Mouse (Mus musculus) midbrain, embryonic 16.5 days (tissue): ENCODE results near the gene Tbc1d8. TPM values are rescaled to one million over a fixed set of nuclear protein-coding genes. Genes with fewer than 3 reads are reported as not detected.

Experiments used
- ATAC-seq: fragments of 200-750 bp; cut with Nextera tagmentation; 2 replicates; pipeline ENCODE4 v1.8.0; 2017; ENCODE audit warnings: moderate TSS enrichment
- H3K27ac ChIP-seq: fragments of 300-500 bp; sonication (generic); 2 replicates; pipeline ENCODE4 v1.5.1; 2014; ENCODE audit warnings: mild to moderate bottlenecking, low read length, mixed read lengths
- H3K27me3 ChIP-seq: fragments of 300-500 bp; sonication (generic); 2 replicates; pipeline ENCODE4 v1.6.1; 2014; ENCODE audit warnings: low read depth, low read length, mixed read lengths; ENCODE audit not compliant: control insufficient read depth, insufficient read depth
- H3K36me3 ChIP-seq: fragments of 300-500 bp; sonication (generic); 2 replicates; pipeline ENCODE4 v1.6.1; 2014; ENCODE audit warnings: mild to moderate bottlenecking, low read length, moderate library complexity, mixed read lengths; ENCODE audit not compliant: control insufficient read depth, insufficient read depth
- H3K4me1 ChIP-seq: fragments of 300-500 bp; sonication (generic); 2 replicates; pipeline ENCODE4 v1.6.1; 2014; ENCODE audit warnings: mild to moderate bottlenecking, low read length, mixed read lengths; ENCODE audit not compliant: control insufficient read depth, insufficient read depth
- H3K4me2 ChIP-seq: fragments of 300-500 bp; sonication (generic); 2 replicates; pipeline ENCODE4 v1.6.1; 2014; ENCODE audit warnings: mild to moderate bottlenecking, low read length, mixed read lengths
- H3K4me3 ChIP-seq: fragments of 300-500 bp; sonication (generic); 2 replicates; pipeline ENCODE4 v1.5.1; 2014; ENCODE audit warnings: low read depth, mild to moderate bottlenecking, low read length, moderate library complexity, mixed read lengths
- H3K9ac ChIP-seq: fragments of 300-500 bp; sonication (generic); 2 replicates; pipeline ENCODE4 v1.6.1; 2014; ENCODE audit warnings: low read depth, low read length, mixed read lengths
- H3K9me3 ChIP-seq: fragments of 300-500 bp; sonication (generic); replicated peaks from 2 replicates; pipeline ENCODE4 v1.6.1; 2014; ENCODE audit warnings: mild to moderate bottlenecking, low read length, mixed read lengths; ENCODE audit not compliant: control insufficient read depth, poor library complexity, severe bottlenecking
- WGBS: fragments of 180-500 bp; shearing (Covaris S2); extraction: QIAGEN DNeasy Blood & Tissue Kit; methylation state at CpG from one replicate; pipeline ENCODE4 v1.1.7; 2014; 5-methylcytosine and 5-hydroxymethylcytosine counted together
- polyA plus RNA-seq: library from polyadenylated mRNA; unstranded; fragments of >200 nt; fragmentation: Nextera tagmentation; extraction: Ambion mirVana; gene quantifications from 2 replicates; pipeline ENCODE4 v1.2.1, GENCODE M21; 2015

Gene Tbc1d8
- polyA plus RNA-seq, 1 experiment from 2014 or later: 12.6 TPM

GRCm38 (mm10) chr1:39468982-39469381, 9.6 kb downstream of the Tbc1d8 start:
- Histone ChIP-seq H3K27ac (no peak overlapping the region), H3K4me3 (no peak overlapping the region), H3K4me2 (no peak overlapping the region), H3K27me3 (no peaks in the 10 kb centered on the region), H3K9me3 (no peaks in the 10 kb centered on the region), H3K9ac (no peak overlapping the region), H3K4me1 (no peaks in the 10 kb centered on the region), H3K36me3 (no peaks in the 10 kb centered on the region)
- 95% methylated on average over 7 of the region's 7 CpGs for WGBS
- ATAC-seq: no peak

GRCm38 (mm10) chr1:39466526-39466925, 12.0 kb downstream of the Tbc1d8 start:
- Histone ChIP-seq H3K4me3 (no peak overlapping the region), H3K4me2 (no peak overlapping the region), H3K27ac (no peak overlapping the region), H3K9me3 (no peaks in the 10 kb centered on the region), H3K9ac (no peak overlapping the region), H3K27me3 (no peaks in the 10 kb centered on the region), H3K4me1 (no peaks in the 10 kb centered on the region), H3K36me3 (no peaks in the 10 kb centered on the region)
- no peak for ATAC-seq
- WGBS: 94% methylated on average over 13 of the region's 13 CpGs

- WGBS: 97% methylated on average over 3 of the region's 3 CpGs
- Histone ChIP-seq H3K4me1 (no peaks in the 10 kb centered on the region), H3K27ac (no peak overlapping the region), H3K4me3 (no peak overlapping the region), H3K9me3 (no peaks in the 10 kb centered on the region), H3K9ac (no peak overlapping the region), H3K36me3 (no peaks in the 10 kb centered on the region), H3K27me3 (no peaks in the 10 kb centered on the region), H3K4me2 (no peak overlapping the region)
- ATAC-seq: no peak
These were observed 13.8 kb downstream of the Tbc1d8 start for GRCm38 (mm10) chr1:39464760-39465159.

- Histone ChIP-seq H3K27ac (no peak overlapping the region), H3K9me3 (no peaks in the 10 kb centered on the region), H3K36me3 (no peaks in the 10 kb centered on the region), H3K4me1 (no peaks in the 10 kb centered on the region), H3K4me2 (no peak overlapping the region), H3K4me3 (no peak overlapping the region), H3K9ac (no peak overlapping the region), H3K27me3 (no peaks in the 10 kb centered on the region)
- WGBS: 86% methylated on average over 6 of the region's 6 CpGs
- no peak for ATAC-seq
These were observed 15.6 kb downstream of the Tbc1d8 start for GRCm38 (mm10) chr1:39462937-39463444.

GRCm38 (mm10) chr1:39462036-39462435, 16.5 kb downstream of the Tbc1d8 start:
- H3K27me3 ChIP-seq: no peaks in the 10 kb centered on the region
- ATAC-seq: no peak
- no peak overlapping the region for H3K9ac ChIP-seq
- no peak overlapping the region for H3K4me3 ChIP-seq
- no peaks in the 10 kb centered on the region for H3K4me1 ChIP-seq
- H3K27ac ChIP-seq: no peak overlapping the region
- H3K4me2 ChIP-seq: no peak overlapping the region
- H3K36me3 ChIP-seq: no peaks in the 10 kb centered on the region
- WGBS: 84% methylated on average over 13 of the region's 13 CpGs
- H3K9me3 ChIP-seq: no peaks in the 10 kb centered on the region

- H3K4me3 ChIP-seq: no peak overlapping the region
- ATAC-seq: no peak
- H3K27me3 ChIP-seq: no peaks in the 10 kb centered on the region
- H3K27ac ChIP-seq: no peak overlapping the region
- H3K4me2 ChIP-seq: no peak overlapping the region
- H3K9me3 ChIP-seq: no peaks in the 10 kb centered on the region
- WGBS: 77% methylated on average over 5 of the region's 5 CpGs
- H3K36me3 ChIP-seq: no peaks in the 10 kb centered on the region
- H3K4me1 ChIP-seq: no peaks in the 10 kb centered on the region
- no peak overlapping the region for H3K9ac ChIP-seq
These were observed 18.1 kb downstream of the Tbc1d8 start for GRCm38 (mm10) chr1:39460495-39460894.

GRCm38 (mm10) chr1:39457887-39458874, 20.4 kb downstream of the Tbc1d8 start:
- Histone ChIP-seq H3K4me1 (no peaks in the 10 kb centered on the region; the same call in 1 of the 2 replicates), H3K4me3 (no peak overlapping the region), H3K27ac (no peak overlapping the region), H3K36me3 (no peaks in the 10 kb centered on the region), H3K4me2 (no peak overlapping the region), H3K9me3 (no peaks in the 10 kb centered on the region), H3K27me3 (no peaks in the 10 kb centered on the region), H3K9ac (no peak overlapping the region)
- WGBS: 90% methylated on average over 13 of the region's 13 CpGs
- ATAC-seq: no peak

GRCm38 (mm10) chr1:39456421-39456853, 22.1 kb downstream of the Tbc1d8 start:
- Histone ChIP-seq H3K27me3 (no peaks in the 10 kb centered on the region), H3K4me2 (no peak overlapping the region), H3K9me3 (no peaks in the 10 kb centered on the region), H3K27ac (no peak overlapping the region), H3K4me3 (no peak overlapping the region), H3K36me3 (no peaks in the 10 kb centered on the region), H3K4me1 (no peaks in the 10 kb centered on the region; the same call in 1 of the 2 replicates), H3K9ac (no peak overlapping the region)
- ATAC-seq: 0 out of 2 replicates have a peak, but pooled peaks have one; percentile 42
- WGBS: 80% methylated on average over 5 of the region's 5 CpGs
